Mouse (Mus musculus) hindbrain, postnatal 0 days (tissue): Measurements from ENCODE around the gene Fam166b. TPM values are rescaled to one million over a fixed set of nuclear protein-coding genes. Genes with fewer than 3 reads are reported as not detected.

ENCODE experiments used
- ATAC-seq: fragments of 200-750 bp; cut with Nextera tagmentation; 2 replicates; pipeline ENCODE4 v1.8.0; 2017; ENCODE audit warnings: mild to moderate bottlenecking, moderate TSS enrichment, moderate library complexity
- DNase-seq: peaks from one replicate; pipeline ENCODE4 v3.0.0-alpha.2; 2015; ENCODE audit warnings: low spot score
- H3K27ac ChIP-seq: fragments of 300-500 bp; sonication (generic); 2 replicates; pipeline ENCODE4 v1.5.1; 2014; ENCODE audit warnings: mild to moderate bottlenecking
- H3K27me3 ChIP-seq: fragments of 300-500 bp; sonication (generic); 2 replicates; pipeline ENCODE4 v1.6.1; 2014; ENCODE audit warnings: low read length, mixed read lengths; ENCODE audit not compliant: insufficient read depth
- H3K36me3 ChIP-seq: fragments of 300-500 bp; sonication (generic); 2 replicates; pipeline ENCODE4 v1.6.1; 2014; ENCODE audit warnings: low read length, mixed read lengths; ENCODE audit not compliant: insufficient read depth
- H3K4me1 ChIP-seq: fragments of 300-500 bp; sonication (generic); 2 replicates; pipeline ENCODE4 v1.6.1; 2014; ENCODE audit warnings: antibody characterized with exemption, low read length, mixed read lengths; ENCODE audit not compliant: insufficient read depth
- H3K4me2 ChIP-seq: fragments of 300-500 bp; sonication (generic); 2 replicates; pipeline ENCODE4 v1.6.1; 2014; ENCODE audit warnings: low read depth, mild to moderate bottlenecking, low read length, moderate library complexity, mixed read lengths
- H3K4me3 ChIP-seq: fragments of 300-500 bp; sonication (generic); 2 replicates; pipeline ENCODE4 v1.5.1; 2014; ENCODE audit warnings: low read length
- H3K9ac ChIP-seq: fragments of 300-500 bp; sonication (generic); replicated peaks from 2 replicates; pipeline ENCODE4 v1.6.1; 2014; ENCODE audit warnings: mild to moderate bottlenecking, low read length, moderate library complexity, mixed read lengths
- H3K9me3 ChIP-seq: fragments of 300-500 bp; sonication (generic); 2 replicates; pipeline ENCODE4 v1.6.1; 2016; ENCODE audit warnings: low read length, mixed read lengths
- CTCF ChIP-seq: IDR thresholded peaks from 2 replicates; pipeline ENCODE4 v1.5.1; 2016; ENCODE audit warnings: antibody characterized with exemption, control low read depth, low read depth
- WGBS: fragments of 180-500 bp; shearing (Covaris S2); extraction: QIAGEN DNeasy Blood & Tissue Kit; methylation state at CpG from one replicate; pipeline ENCODE4 v1.1.7; 2014; 5-methylcytosine and 5-hydroxymethylcytosine counted together
- polyA plus RNA-seq: library from polyadenylated mRNA; unstranded; fragments of >200 nt; fragmentation: Nextera tagmentation; extraction: Ambion mirVana; gene quantifications from 2 replicates; pipeline ENCODE4 v1.2.1, GENCODE M21; 2015
- total RNA-seq: library from RNA; depleted of rRNA; stranded (reverse); fragments of >200 nt; gene quantifications from 2 replicates; pipeline ENCODE4 v1.2.3, GENCODE M21; 2014

Fam166b gene
- total and polyA plus RNA-seq, 2 experiments from 2014 or later = 1.4 to 1.6 TPM

GRCm38 (mm10) chr4:43465935-43466334 is 37.0 kb upstream of the Fam166b start:
- 88% methylated on average over 6 of the region's 6 CpGs for WGBS
- no peak overlapping the region for H3K9ac ChIP-seq
- no peak overlapping the region for H3K4me3 ChIP-seq
- no peak overlapping the region for H3K27ac ChIP-seq
- H3K4me2 ChIP-seq = no peak overlapping the region
- no peaks in the 10 kb centered on the region for H3K4me1 ChIP-seq
- no peak for TF ChIP-seq CTCF
- H3K9me3 ChIP-seq = no peaks in the 10 kb centered on the region
- no peaks in the 10 kb centered on the region for H3K27me3 ChIP-seq
- ATAC-seq (no peak), DNase-seq (no peak)
- no peaks in the 10 kb centered on the region for H3K36me3 ChIP-seq

GRCm38 (mm10) chr4:43463102-43463501 is 34.2 kb upstream of the Fam166b start:
- Histone ChIP-seq H3K36me3 (no peaks in the 10 kb centered on the region), H3K27ac (no peak overlapping the region), H3K4me3 (no peak overlapping the region), H3K4me2 (no peak overlapping the region), H3K9me3 (no peaks in the 10 kb centered on the region), H3K27me3 (no peaks in the 10 kb centered on the region), H3K4me1 (no peaks in the 10 kb centered on the region), H3K9ac (no peak overlapping the region)
- TF ChIP-seq CTCF = no peak
- DNase-seq = no peak
- 93% methylated on average over 5 of the region's 5 CpGs for WGBS
- ATAC-seq = no peak

GRCm38 (mm10) chr4:43457124-43457523 is 28.2 kb upstream of the Fam166b start:
- no peak overlapping the region for H3K9ac ChIP-seq
- H3K27ac ChIP-seq = no peak overlapping the region
- no peak overlapping the region for H3K4me3 ChIP-seq
- peaks cover 11% of the 10 kb centered on the region; the same call in 1 of the 2 replicates for H3K4me1 ChIP-seq
- DNase-seq = no peak
- TF ChIP-seq CTCF = no peak
- no peaks in the 10 kb centered on the region for H3K36me3 ChIP-seq
- no peak for ATAC-seq
- no peaks in the 10 kb centered on the region; the same call in 1 of the 2 replicates for H3K27me3 ChIP-seq
- H3K4me2 ChIP-seq = no peak overlapping the region
- 17% methylated on average over 8 of the region's 8 CpGs for WGBS
- no peaks in the 10 kb centered on the region for H3K9me3 ChIP-seq

GRCm38 (mm10) chr4:43456470-43456869 is 27.5 kb upstream of the Fam166b start:
- Histone ChIP-seq H3K4me1 (peaks cover 11% of the 10 kb centered on the region; the same call in 1 of the 2 replicates), H3K9ac (no peak overlapping the region), H3K4me2 (no peak overlapping the region), H3K27me3 (no peaks in the 10 kb centered on the region; the same call in 1 of the 2 replicates), H3K36me3 (no peaks in the 10 kb centered on the region), H3K27ac (no peak overlapping the region), H3K4me3 (no peak overlapping the region), H3K9me3 (no peaks in the 10 kb centered on the region)
- 29% methylated on average over 4 of the region's 4 CpGs for WGBS
- ATAC-seq = no peak
- TF ChIP-seq CTCF = no peak
- DNase-seq = no peak

GRCm38 (mm10) chr4:43454041-43454836 is 25.3 kb upstream of the Fam166b start, which contains the start of gene Cd72:
Cd72 (minus strand) TSS chr4:43454628.
- no peak for ATAC-seq
- H3K9ac ChIP-seq = no peak within 1 kb of the TSS
- H3K4me3 ChIP-seq = peak within 1 kb of the TSS; percentile 11

GRCm38 (mm10) chr4:43453413-43453812 is 24.5 kb upstream of the Fam166b start:
- DNase-seq (no peak), ATAC-seq (no peak)
- Histone ChIP-seq H3K4me2 (peak overlapping the region; percentile 41), H3K4me1 (peaks cover 11% of the 10 kb centered on the region; the same call in 1 of the 2 replicates), H3K36me3 (no peaks in the 10 kb centered on the region), H3K9ac (no peak overlapping the region), H3K4me3 (peak overlapping the region; percentile 11), H3K27ac (no peak overlapping the region), H3K9me3 (no peaks in the 10 kb centered on the region), H3K27me3 (no peaks in the 10 kb centered on the region; the same call in 1 of the 2 replicates)
- under 1% methylated on average over 16 of the region's 18 CpGs for WGBS
- no peak for TF ChIP-seq CTCF

More at GRCm38 (mm10) chr4:43454041-43454836, 25.3 kb upstream of the Fam166b start, which contains the start of gene Cd72:
- peak; percentile 34 for DNase-seq
- no peak within 1 kb of the TSS for H3K27ac ChIP-seq
- peaks cover 11% of the 10 kb centered on the region; the same call in 1 of the 2 replicates for H3K4me1 ChIP-seq
- WGBS = 27% methylated on average over 20 of the region's 20 CpGs
- no peaks in the 10 kb centered on the region for H3K36me3 ChIP-seq
- H3K9me3 ChIP-seq = no peaks in the 10 kb centered on the region
- H3K27me3 ChIP-seq = no peaks in the 10 kb centered on the region; the same call in 1 of the 2 replicates
- peak within 1 kb of the TSS; percentile 41 for H3K4me2 ChIP-seq
- 0 out of 2 replicates have a peak, but pooled peaks have one; percentile 16 for TF ChIP-seq CTCF

- Histone ChIP-seq H3K4me2 (no peak overlapping the region), H3K4me3 (no peak overlapping the region), H3K4me1 (peaks cover 11% of the 10 kb centered on the region; the same call in 1 of the 2 replicates), H3K9ac (no peak overlapping the region), H3K9me3 (no peaks in the 10 kb centered on the region), H3K27me3 (no peaks in the 10 kb centered on the region; the same call in 1 of the 2 replicates), H3K27ac (no peak overlapping the region), H3K36me3 (peaks cover 5% of the 10 kb centered on the region)
- no peak for ATAC-seq
- no peak for DNase-seq
- no peak for TF ChIP-seq CTCF
- 60% methylated on average over 11 of the region's 11 CpGs for WGBS
These were observed 23.4 kb upstream of the Fam166b start for GRCm38 (mm10) chr4:43452315-43452714.
